Mouse (Mus musculus) monocyte, adult 2 months (primary cell): ENCODE results near the gene Nynrin.

Experiments used
- DNase-seq, 2 experiments: peaks; one replicate each; pipeline ENCODE4 v3.0.0; 2022; ENCODE audit warnings: low spot score in 2 of 2, low read depth in 1 of 2

Nynrin gene

GRCm38 (mm10) chr14:55838740-55839139 is 15.1 kb upstream of the Nynrin start:
- no peak for DNase-seq

DNA sequence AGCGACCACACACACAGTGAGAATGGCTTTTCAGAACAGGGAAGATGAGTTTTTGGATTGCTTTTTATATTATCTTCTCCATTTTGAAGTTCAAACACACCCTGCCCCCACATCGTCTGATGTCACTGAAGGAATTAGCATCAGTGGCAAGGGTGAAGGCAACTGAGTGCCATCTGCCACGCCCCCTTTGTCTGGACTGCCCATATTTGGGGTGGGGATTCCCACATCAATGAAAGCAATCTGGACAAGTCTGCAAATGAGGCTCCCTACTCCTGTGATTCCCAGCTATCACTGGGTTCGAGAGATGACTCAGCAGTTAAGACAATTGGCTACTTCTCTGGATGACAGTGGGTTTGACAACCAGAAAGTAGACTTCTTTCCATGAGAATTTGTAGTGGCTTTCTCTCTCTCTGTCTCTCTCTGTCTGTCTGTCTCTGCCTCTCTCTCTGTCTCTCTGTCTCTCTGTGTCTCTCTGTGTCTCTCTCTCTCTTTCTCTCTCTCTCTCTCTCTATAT is 12.9 kb upstream of the Nynrin start:
- no peak for DNase-seq

GRCm38 (mm10) chr14:55842794-55843193 is 11.0 kb upstream of the Nynrin start:
- no peak for DNase-seq

DNA sequence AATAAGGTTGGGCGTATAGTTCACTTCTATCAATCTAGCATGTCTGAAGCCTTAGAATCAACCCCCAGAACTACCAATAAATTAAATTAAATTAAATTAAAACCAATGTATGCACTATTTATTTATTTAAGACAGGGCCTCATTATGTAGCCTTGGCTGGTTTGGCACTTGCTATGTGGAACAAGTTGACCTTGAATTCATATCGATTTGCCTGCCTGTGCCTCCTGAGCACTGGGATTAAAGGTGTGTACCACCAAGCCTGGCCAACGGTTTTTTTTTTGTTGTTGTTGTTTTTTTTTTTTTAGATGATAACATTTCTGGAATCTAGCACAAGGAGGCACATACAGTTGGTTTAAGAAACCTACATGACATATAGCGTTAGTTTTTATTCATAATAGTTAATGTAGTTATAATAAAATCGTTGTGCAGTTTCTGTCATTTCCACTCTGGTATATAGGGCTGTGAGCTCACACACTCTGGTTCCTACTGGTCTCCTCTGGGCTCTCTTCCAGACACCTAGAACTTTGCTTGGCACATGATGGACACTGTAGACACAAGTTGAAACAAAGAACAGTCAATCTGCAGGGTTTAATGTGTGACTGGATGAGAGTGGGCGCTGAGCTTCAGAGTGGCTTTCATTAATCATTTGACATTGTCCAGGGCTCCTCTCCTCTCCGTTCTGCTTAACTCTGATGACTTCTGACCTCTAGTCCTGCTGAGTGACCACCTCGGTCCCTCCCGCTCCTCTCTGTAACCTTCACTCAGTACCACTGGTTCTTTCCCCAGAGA is 8.1 kb upstream of the Nynrin start:
- DNase-seq = no peak

DNA sequence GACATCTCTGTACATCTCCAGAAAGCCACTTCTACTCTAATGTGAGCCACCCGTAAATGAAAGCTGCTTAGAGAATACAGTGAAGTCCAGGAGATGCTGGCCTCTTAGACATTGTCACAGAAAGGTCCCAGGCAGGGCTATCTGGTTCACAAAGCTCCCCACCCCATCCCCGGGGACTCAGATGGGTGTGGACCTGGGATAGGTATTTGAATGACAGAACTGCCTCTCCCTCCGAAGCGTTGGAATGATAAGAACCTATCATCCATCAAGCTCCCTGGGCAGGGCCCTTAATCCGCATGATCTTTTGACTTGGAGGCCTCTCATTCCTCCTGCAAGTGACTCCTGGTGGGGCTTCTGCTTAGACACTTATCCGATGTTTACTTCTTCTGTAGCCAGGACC is 2.9 kb upstream of the Nynrin start:
- no peak for DNase-seq

DNA sequence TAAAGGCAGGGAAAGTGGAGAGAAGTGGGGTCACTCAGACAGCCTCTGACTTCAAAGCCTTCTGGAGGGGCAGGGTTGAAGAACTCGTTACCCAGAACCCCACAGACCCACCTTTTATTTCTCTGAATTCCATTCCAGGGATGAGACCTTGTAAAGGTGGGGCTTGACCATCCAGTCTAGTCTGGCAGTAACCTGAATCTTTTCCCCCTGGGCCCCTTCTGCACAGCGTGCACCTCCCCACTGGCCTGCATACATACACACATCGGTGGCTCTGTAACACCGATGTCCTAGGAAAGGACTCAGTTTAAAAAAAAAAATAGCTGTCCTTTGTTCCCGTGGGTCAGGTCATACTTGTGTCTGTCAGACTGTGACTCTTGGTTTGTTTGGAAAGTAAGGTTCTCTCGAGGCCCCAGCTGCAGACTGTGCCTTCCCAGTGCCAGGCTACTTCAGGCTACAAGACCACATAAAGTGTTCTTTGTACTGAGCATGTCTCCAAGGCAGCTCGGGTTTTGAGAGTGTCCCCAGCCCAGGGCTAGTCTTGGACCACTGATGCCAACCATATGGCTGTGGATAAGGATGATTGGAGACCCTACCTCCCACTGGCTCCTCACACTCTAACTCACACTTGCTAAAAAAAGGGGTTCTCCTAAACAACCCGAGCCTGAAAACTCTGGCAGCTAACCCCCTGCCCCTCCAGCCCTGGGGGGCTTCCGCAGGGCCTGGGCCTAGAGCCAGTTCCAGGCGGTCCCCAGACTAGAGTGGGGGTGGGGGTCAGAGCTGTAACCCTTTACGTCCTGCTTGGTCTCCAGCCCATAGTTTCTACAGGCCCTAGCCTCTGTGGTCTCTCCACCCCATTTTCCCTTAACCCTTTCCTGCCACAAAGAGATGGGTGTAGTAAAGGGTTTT is 911 bp upstream of the Nynrin start:
- no peak for DNase-seq

GRCm38 (mm10) chr14:55854406-55855100 is 743 bp downstream of the Nynrin start:
- DNase-seq = no peak

GRCm38 (mm10) chr14:55855101-55855561 is 1.3 kb downstream of the Nynrin start:
- no peak for DNase-seq

- no peak for DNase-seq
Observed at GRCm38 (mm10) chr14:55857588-55857987, 3.8 kb downstream of the Nynrin start.

DNA sequence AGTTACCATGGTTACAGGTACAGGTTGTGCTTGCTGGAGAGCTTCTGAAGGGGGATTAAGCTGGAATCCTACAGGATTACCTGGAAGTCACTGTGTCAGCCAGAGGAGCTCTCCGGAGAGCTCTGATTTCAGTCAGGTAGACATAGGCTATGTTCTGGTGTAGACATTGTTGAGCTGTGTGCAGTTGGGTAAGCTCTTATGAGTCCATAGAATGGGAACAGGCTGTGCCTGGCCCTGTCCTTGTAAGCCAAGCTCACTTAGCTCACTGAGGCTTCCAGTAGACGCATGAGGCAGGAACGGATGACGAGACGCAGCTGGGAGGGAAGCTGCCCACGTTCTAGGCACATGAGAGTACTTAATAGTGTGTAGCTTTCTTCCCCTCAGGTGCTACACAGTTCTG is 8.4 kb downstream of the Nynrin start:
- no peak for DNase-seq

- no peak for DNase-seq
Observed at GRCm38 (mm10) chr14:55862970-55863369, 9.2 kb downstream of the Nynrin start.

DNA sequence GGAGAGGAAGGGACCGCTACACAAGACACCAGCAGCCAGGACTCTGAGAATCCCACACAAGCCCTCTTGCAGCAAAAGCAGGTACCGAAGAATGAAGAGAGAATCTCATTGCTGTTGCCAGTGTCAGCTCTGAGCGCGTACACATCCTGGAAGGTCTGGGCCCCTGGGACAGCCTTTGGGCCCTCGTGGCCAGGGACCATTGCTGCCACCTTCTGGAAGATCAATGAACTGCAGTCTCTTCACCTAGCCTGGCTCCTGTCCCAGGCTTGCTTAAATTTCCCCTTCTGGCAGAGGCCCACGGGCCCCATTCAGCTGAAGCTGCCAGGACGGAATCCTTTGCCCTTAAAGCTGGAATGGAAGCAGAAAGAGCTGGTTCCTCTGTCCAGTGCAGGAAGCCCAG is 10.0 kb downstream of the Nynrin start:
- peak in 1 of 2 experiments; percentile 66 for DNase-seq

DNA sequence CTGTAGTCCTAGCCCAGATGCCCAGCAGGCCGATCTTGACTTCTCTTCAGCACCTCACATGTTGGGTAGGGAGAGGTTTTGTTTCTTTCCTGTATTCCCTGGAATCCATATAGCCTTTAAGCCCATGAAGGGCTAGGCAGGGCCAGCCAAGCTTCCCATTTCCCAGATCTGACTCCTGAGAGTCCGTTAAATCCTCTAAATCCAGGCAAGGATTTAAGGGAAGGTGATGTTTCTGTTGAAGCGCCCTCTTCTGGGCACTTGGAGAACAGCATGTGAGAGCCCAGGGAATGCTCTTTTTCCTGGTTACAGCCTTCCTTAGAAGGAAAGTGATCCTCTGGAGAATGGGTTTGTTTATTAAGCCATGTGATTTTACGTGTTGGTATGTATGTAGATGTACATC is 13.2 kb downstream of the Nynrin start:
- no peak for DNase-seq

DNA sequence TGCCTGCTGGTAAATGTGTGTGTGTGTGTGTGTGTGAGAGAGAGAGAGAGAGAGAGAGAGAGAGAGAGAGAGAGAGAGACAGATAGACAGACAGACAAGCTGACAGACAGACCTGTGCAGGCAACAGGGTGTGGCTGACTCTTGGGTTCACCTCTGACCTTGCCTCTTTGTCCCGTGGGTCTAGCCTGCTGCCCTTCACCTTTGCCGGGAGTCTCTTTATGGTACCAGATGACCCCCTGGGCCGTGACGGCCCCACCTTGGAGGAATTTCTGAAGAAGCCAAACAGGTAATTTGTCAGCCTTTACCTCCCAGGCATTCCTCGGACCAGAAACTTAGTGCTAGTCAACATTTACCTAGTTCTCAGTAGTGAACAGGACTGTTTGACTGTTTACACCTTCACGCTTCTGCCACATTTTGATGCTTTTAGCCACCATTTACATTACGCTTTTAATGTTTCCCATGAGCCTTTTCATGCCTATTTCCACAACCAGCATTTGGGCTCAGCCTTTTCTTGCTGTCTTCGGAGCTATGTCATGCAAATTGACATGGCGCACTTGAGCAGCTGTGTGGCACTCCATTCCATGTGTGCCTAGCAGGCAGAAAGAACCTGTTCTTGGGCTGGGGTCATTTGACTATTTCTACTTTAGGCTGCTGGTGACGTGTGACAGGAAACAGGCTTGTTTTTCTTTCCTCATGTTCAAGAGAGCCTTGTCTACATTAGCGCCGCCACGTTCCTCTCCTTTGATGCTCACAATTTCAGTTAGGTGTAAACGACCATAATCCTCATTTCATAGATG is 14.6 kb downstream of the Nynrin start:
- DNase-seq = no peak

DNA sequence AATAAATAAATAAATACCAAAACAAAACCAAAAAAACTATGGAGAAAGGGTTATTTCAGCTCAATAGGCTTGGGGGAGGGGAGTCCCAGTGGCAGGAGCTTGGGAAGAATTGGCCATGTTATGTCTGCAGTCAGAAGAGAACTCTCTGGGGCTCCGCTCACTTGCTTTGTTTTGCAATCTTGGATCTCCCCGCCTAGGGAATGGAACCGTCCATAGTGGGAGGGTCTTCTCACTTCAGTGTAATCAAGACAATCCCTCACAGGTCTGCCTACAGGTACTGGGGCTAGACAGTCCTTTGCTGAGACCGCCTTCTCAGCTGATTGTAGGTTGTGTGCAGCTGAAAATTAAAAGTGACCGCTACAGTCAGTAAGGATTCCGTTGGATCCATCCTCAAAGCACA is 15.7 kb downstream of the Nynrin start:
- no peak for DNase-seq

DNA sequence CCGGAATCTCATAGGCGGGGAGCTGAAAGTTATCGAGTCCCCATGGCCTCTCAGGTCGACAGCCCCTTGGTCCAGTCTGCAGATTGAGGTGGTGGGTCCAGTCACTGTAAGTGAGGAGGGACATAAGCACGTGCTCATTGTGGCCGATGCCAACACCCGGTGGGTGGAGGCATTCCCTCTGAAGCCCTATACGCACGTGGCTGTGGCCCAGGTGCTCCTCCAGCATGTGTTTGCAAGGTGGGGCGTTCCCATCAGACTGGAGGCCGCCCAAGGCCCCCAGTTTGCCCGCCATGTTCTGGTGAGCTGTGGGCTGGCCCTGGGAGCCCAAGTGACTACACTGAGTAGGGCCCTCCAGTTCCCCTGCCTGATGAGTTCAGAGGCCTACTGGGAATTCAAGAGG is 18.2 kb downstream of the Nynrin start:
- DNase-seq = no peak

- no peak for DNase-seq
Observed at GRCm38 (mm10) chr14:55872551-55872950, 18.7 kb downstream of the Nynrin start.

- DNase-seq = no peak
Observed at GRCm38 (mm10) chr14:55873242-55873713, 19.5 kb downstream of the Nynrin start.

- DNase-seq = peak in 1 of 2 experiments; percentile 71
Observed at GRCm38 (mm10) chr14:55873714-55874683, 20.2 kb downstream of the Nynrin start.
